Mouse (Mus musculus): ENCODE measurements at regions not wholly inside any gene's neighbourhood (a gene's known extent, or its start where the extent isn't known, plus 50 kb on each side); places are given as distances from the start of the nearest gene placed in this dataset.
A peak's percentile ranks its signal among the peaks of the same experiment; 100 is the strongest.

- Histone ChIP-seq H3K27me3 (replicated peaks; ENCODE audit: control insufficient read depth, insufficient read depth, low read length) (no peaks in the 10 kb centered on the region), H3K4me2 (ENCODE audit: low read length) (no peak overlapping the region), H3K36me3 (ENCODE audit: control insufficient read depth, insufficient read depth) (no peaks in the 10 kb centered on the region), H3K4me3 (replicated peaks; ENCODE audit: low read length) (no peak overlapping the region), H3K9ac (replicated peaks; ENCODE audit: low read depth, low read length) (no peak overlapping the region), H3K27ac (ENCODE audit: low read length) (no peak overlapping the region), H3K9me3 (ENCODE audit: control insufficient read depth, low read length) (no peaks in the 10 kb centered on the region), H3K4me1 (replicated peaks; ENCODE audit: control insufficient read depth, insufficient read depth, low read length) (no peaks in the 10 kb centered on the region)
- WGBS, result 74% methylated on average over 5 of the region's 5 CpGs
- no peak for ATAC-seq
Measured at GRCm38 (mm10) chr11:9932360-9933265, 740.9 kb downstream of the Abca13 start.

- no peak for ATAC-seq
- no peak overlapping the region for H3K9ac ChIP-seq (replicated peaks; ENCODE audit: low read depth, low read length)
- H3K27me3 ChIP-seq (replicated peaks; ENCODE audit: control insufficient read depth, insufficient read depth, low read length), result no peaks in the 10 kb centered on the region
- H3K27ac ChIP-seq (ENCODE audit: low read length), result no peak overlapping the region
- H3K4me2 ChIP-seq (ENCODE audit: low read length), result no peak overlapping the region
- H3K4me1 ChIP-seq (replicated peaks; ENCODE audit: control insufficient read depth, insufficient read depth, low read length), result no peaks in the 10 kb centered on the region
- no peak overlapping the region for H3K4me3 ChIP-seq (replicated peaks; ENCODE audit: low read length)
- H3K36me3 ChIP-seq (ENCODE audit: control insufficient read depth, insufficient read depth), result no peaks in the 10 kb centered on the region
- H3K9me3 ChIP-seq (ENCODE audit: control insufficient read depth, low read length), result no peaks in the 10 kb centered on the region
Measured at GRCm38 (mm10) chr11:9962696-9963202, 771.0 kb downstream of the Abca13 start.

GRCm38 (mm10) chr11:9982974-9983373 is 791.2 kb downstream of the Abca13 start:
- H3K9me3 ChIP-seq (ENCODE audit: control insufficient read depth, low read length), result no peaks in the 10 kb centered on the region
- no peak overlapping the region for H3K27ac ChIP-seq (ENCODE audit: low read length)
- H3K36me3 ChIP-seq (ENCODE audit: control insufficient read depth, insufficient read depth), result no peaks in the 10 kb centered on the region
- no peak overlapping the region for H3K4me2 ChIP-seq (ENCODE audit: low read length)
- H3K27me3 ChIP-seq (replicated peaks; ENCODE audit: control insufficient read depth, insufficient read depth, low read length), result no peaks in the 10 kb centered on the region
- ATAC-seq, result no peak
- H3K4me3 ChIP-seq (replicated peaks; ENCODE audit: low read length), result no peak overlapping the region
- no peak overlapping the region for H3K9ac ChIP-seq (replicated peaks; ENCODE audit: low read depth, low read length)
- H3K4me1 ChIP-seq (replicated peaks; ENCODE audit: control insufficient read depth, insufficient read depth, low read length), result no peaks in the 10 kb centered on the region

- 42% methylated on average over 5 of the region's 5 CpGs for WGBS
- no peak overlapping the region for H3K4me3 ChIP-seq (replicated peaks; ENCODE audit: low read length)
- peaks cover 7% of the 10 kb centered on the region; the same call in 1 of the 2 replicates for H3K4me1 ChIP-seq (replicated peaks; ENCODE audit: control insufficient read depth, insufficient read depth, low read length)
- no peaks in the 10 kb centered on the region for H3K9me3 ChIP-seq (ENCODE audit: control insufficient read depth, low read length)
- no peaks in the 10 kb centered on the region for H3K27me3 ChIP-seq (replicated peaks; ENCODE audit: control insufficient read depth, insufficient read depth, low read length)
- H3K9ac ChIP-seq (replicated peaks; ENCODE audit: low read depth, low read length), result no peak overlapping the region
- ATAC-seq, result no peak; the same call in 1 of the 2 replicates
- H3K36me3 ChIP-seq (ENCODE audit: control insufficient read depth, insufficient read depth), result no peaks in the 10 kb centered on the region
- H3K4me2 ChIP-seq (ENCODE audit: low read length), result no peak overlapping the region
- no peak overlapping the region for H3K27ac ChIP-seq (ENCODE audit: low read length)
Measured at GRCm38 (mm10) chr11:9994601-9995166, 802.9 kb downstream of the Abca13 start.

GRCm38 (mm10) chr11:9995356-9995755 is 803.6 kb downstream of the Abca13 start:
- Histone ChIP-seq H3K36me3 (ENCODE audit: control insufficient read depth, insufficient read depth) (no peaks in the 10 kb centered on the region), H3K4me2 (ENCODE audit: low read length) (no peak overlapping the region), H3K4me3 (replicated peaks; ENCODE audit: low read length) (no peak overlapping the region), H3K9me3 (ENCODE audit: control insufficient read depth, low read length) (no peaks in the 10 kb centered on the region), H3K27ac (ENCODE audit: low read length) (no peak overlapping the region), H3K4me1 (replicated peaks; ENCODE audit: control insufficient read depth, insufficient read depth, low read length) (peaks cover 7% of the 10 kb centered on the region; the same call in 1 of the 2 replicates), H3K27me3 (replicated peaks; ENCODE audit: control insufficient read depth, insufficient read depth, low read length) (no peaks in the 10 kb centered on the region), H3K9ac (replicated peaks; ENCODE audit: low read depth, low read length) (no peak overlapping the region)
- no peak for ATAC-seq

- Histone ChIP-seq H3K36me3 (ENCODE audit: control insufficient read depth, insufficient read depth) (no peaks in the 10 kb centered on the region), H3K4me2 (ENCODE audit: low read length) (no peak overlapping the region), H3K4me1 (replicated peaks; ENCODE audit: control insufficient read depth, insufficient read depth, low read length) (peaks cover 7% of the 10 kb centered on the region; the same call in 1 of the 2 replicates), H3K27me3 (replicated peaks; ENCODE audit: control insufficient read depth, insufficient read depth, low read length) (no peaks in the 10 kb centered on the region), H3K4me3 (replicated peaks; ENCODE audit: low read length) (no peak overlapping the region), H3K27ac (ENCODE audit: low read length) (no peak overlapping the region), H3K9ac (replicated peaks; ENCODE audit: low read depth, low read length) (no peak overlapping the region), H3K9me3 (ENCODE audit: control insufficient read depth, low read length) (no peaks in the 10 kb centered on the region)
- WGBS, result 26% methylated on average over 5 of the region's 5 CpGs
- ATAC-seq, result peak; percentile 62
Measured at GRCm38 (mm10) chr11:9997532-9998138, 805.9 kb downstream of the Abca13 start.

- Histone ChIP-seq H3K27ac (ENCODE audit: low read length) (no peak overlapping the region), H3K4me3 (replicated peaks; ENCODE audit: low read length) (no peak overlapping the region), H3K9ac (replicated peaks; ENCODE audit: low read depth, low read length) (no peak overlapping the region), H3K9me3 (ENCODE audit: control insufficient read depth, low read length) (no peaks in the 10 kb centered on the region), H3K4me1 (replicated peaks; ENCODE audit: control insufficient read depth, insufficient read depth, low read length) (peaks cover 4% of the 10 kb centered on the region; the same call in 1 of the 2 replicates), H3K36me3 (ENCODE audit: control insufficient read depth, insufficient read depth) (no peaks in the 10 kb centered on the region), H3K4me2 (ENCODE audit: low read length) (no peak overlapping the region), H3K27me3 (replicated peaks; ENCODE audit: control insufficient read depth, insufficient read depth, low read length) (no peaks in the 10 kb centered on the region)
- 61% methylated on average over 2 of the region's 2 CpGs for WGBS
- ATAC-seq, result no peak
Measured at GRCm38 (mm10) chr11:10002170-10002569, 810.4 kb downstream of the Abca13 start.

GRCm38 (mm10) chr11:10006881-10007280 is 815.1 kb downstream of the Abca13 start:
- ATAC-seq, result no peak
- H3K27me3 ChIP-seq (replicated peaks; ENCODE audit: control insufficient read depth, insufficient read depth, low read length), result no peaks in the 10 kb centered on the region
- no peak overlapping the region for H3K4me3 ChIP-seq (replicated peaks; ENCODE audit: low read length)
- no peak overlapping the region for H3K9ac ChIP-seq (replicated peaks; ENCODE audit: low read depth, low read length)
- H3K4me2 ChIP-seq (ENCODE audit: low read length), result no peak overlapping the region
- no peaks in the 10 kb centered on the region for H3K9me3 ChIP-seq (ENCODE audit: control insufficient read depth, low read length)
- no peaks in the 10 kb centered on the region for H3K36me3 ChIP-seq (ENCODE audit: control insufficient read depth, insufficient read depth)
- H3K27ac ChIP-seq (ENCODE audit: low read length), result no peak overlapping the region
- WGBS, result 79% methylated on average over 3 of the region's 3 CpGs
- no peaks in the 10 kb centered on the region for H3K4me1 ChIP-seq (replicated peaks; ENCODE audit: control insufficient read depth, insufficient read depth, low read length)

- Histone ChIP-seq H3K4me3 (replicated peaks; ENCODE audit: low read length) (no peak overlapping the region), H3K9me3 (ENCODE audit: control insufficient read depth, low read length) (no peaks in the 10 kb centered on the region), H3K36me3 (ENCODE audit: control insufficient read depth, insufficient read depth) (no peaks in the 10 kb centered on the region), H3K27me3 (replicated peaks; ENCODE audit: control insufficient read depth, insufficient read depth, low read length) (no peaks in the 10 kb centered on the region), H3K4me1 (replicated peaks; ENCODE audit: control insufficient read depth, insufficient read depth, low read length) (0 out of 2 replicates have a peak, but pooled peaks cover 4% of the 10 kb centered on the region), H3K27ac (ENCODE audit: low read length) (no peak overlapping the region), H3K9ac (replicated peaks; ENCODE audit: low read depth, low read length) (no peak overlapping the region), H3K4me2 (ENCODE audit: low read length) (no peak overlapping the region)
- peak; percentile 71 for ATAC-seq
- WGBS, result 30% methylated on average over 2 of the region's 2 CpGs
Measured at GRCm38 (mm10) chr11:10046593-10046992, 854.9 kb downstream of the Abca13 start.
